Mouse (Mus musculus): ENCODE data around the gene Trit1. TPM values are rescaled to one million over a fixed set of nuclear protein-coding genes. Genes with fewer than 3 reads are reported as not detected.
"Not testable (repeated sequence)": the region's sequence is repeated elsewhere in the genome, so short reads cannot be mapped to it uniquely, and the experiment has no call there.

Trit1 gene
- polyA plus RNA-seq, 1 experiment from 2014 or later = 8.9 TPM

DNA sequence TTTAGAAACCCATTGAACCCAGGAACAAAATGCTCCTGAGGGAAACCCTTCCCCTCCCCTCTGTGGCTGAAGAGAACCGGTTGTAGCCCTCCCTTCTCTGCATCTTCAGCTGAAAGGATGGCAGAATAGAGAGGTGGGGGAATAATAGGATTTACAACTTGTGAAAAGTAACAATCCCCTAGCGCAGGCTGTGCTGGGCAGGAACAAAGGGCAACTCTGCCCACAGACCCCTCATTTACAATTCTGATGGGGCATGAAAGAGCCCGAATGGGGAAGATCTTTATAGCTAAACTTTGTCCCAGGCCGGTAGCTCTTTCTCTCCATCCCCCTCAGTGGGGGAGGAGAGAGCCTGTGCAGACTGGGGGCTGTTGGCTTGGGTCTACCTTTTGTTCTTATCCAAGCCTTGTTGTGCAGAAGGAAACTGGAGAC is 17.1 kb upstream of the Trit1 start:
- WGBS (ENCODE audit: insufficient replicate concordance) = 22% methylated on average over 4 of the region's 4 CpGs
- H3K9me3 ChIP-seq (replicated peaks) = no peaks in the 10 kb centered on the region
- no peak overlapping the region for H3K9ac ChIP-seq
- ATAC-seq = no peak
- no peak overlapping the region for H3K4me2 ChIP-seq
- H3K36me3 ChIP-seq = no peaks in the 10 kb centered on the region
- H3K4me1 ChIP-seq = peaks cover 19% of the 10 kb centered on the region
- no peak overlapping the region for H3K27ac ChIP-seq
- peaks cover 77% of the 10 kb centered on the region for H3K27me3 ChIP-seq (replicated peaks)
- H3K4me3 ChIP-seq = no peak overlapping the region

GRCm38 (mm10) chr4:123000130-123000529 is 16.3 kb upstream of the Trit1 start:
- Histone ChIP-seq H3K4me1 (peaks cover 26% of the 10 kb centered on the region), H3K9me3 (replicated peaks) (no peaks in the 10 kb centered on the region)

DNA sequence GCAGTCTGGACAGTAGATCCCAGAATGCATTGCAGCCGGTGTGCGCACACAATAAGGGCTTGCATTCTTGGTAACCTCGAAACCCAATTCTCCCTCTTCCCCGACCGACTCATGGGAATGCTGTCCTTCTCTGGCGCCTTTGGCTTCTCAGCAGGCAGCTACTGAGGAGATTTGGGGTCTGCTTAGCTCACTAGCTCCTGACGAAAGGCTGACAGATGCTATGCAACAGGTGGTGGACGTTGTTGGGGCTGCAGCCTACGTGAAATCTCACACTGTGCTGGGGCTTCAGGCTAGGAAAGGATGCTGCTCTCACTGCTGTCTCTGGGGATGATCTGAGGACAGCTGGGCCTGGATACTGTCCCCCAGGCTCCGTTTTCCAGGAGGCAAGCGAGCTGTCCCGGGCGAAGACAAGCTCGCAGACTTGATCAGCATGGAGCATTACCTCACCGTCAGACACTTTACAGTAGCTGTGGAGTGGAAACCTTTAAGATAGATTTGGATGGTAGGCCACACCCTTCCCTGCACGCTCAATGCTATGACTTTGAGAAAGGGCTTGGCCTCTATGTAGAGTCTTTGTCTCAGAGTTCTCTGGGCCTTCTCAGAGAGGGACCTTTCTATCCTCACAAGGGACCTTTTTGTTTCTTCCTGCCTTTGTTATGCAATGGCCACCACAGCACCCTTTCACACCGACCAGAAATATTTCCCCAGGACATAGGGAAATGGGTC is 15.6 kb upstream of the Trit1 start:
- Histone ChIP-seq H3K4me3 (no peak overlapping the region), H3K27me3 (replicated peaks) (peaks cover 62% of the 10 kb centered on the region), H3K36me3 (no peaks in the 10 kb centered on the region), H3K4me2 (no peak overlapping the region), H3K9ac (no peak overlapping the region), H3K9me3 (replicated peaks) (no peaks in the 10 kb centered on the region), H3K27ac (no peak overlapping the region), H3K4me1 (peaks cover 25% of the 10 kb centered on the region)
- WGBS (ENCODE audit: insufficient replicate concordance) = 57% methylated on average over 17 of the region's 17 CpGs
- ATAC-seq = no peak

More at GRCm38 (mm10) chr4:123000130-123000529, 16.3 kb upstream of the Trit1 start:
- H3K4me3 ChIP-seq = no peak overlapping the region
- no peak overlapping the region for H3K4me2 ChIP-seq
- ATAC-seq = no peak
- 66% methylated on average over 14 of the region's 14 CpGs for WGBS (ENCODE audit: insufficient replicate concordance)
- no peak overlapping the region for H3K27ac ChIP-seq
- peaks cover 68% of the 10 kb centered on the region for H3K27me3 ChIP-seq (replicated peaks)
- H3K9ac ChIP-seq = no peak overlapping the region
- no peaks in the 10 kb centered on the region for H3K36me3 ChIP-seq

GRCm38 (mm10) chr4:123005054-123005966 is 11.1 kb upstream of the Trit1 start:
- Histone ChIP-seq H3K4me3 (no peak overlapping the region), H3K9me3 (replicated peaks) (no peaks in the 10 kb centered on the region), H3K9ac (no peak overlapping the region), H3K4me2 (no peak overlapping the region), H3K27ac (no peak overlapping the region), H3K36me3 (no peaks in the 10 kb centered on the region), H3K27me3 (replicated peaks) (peaks cover 21% of the 10 kb centered on the region), H3K4me1 (peaks cover 11% of the 10 kb centered on the region)
- ATAC-seq = no peak
- 35% methylated on average over 15 of the region's 15 CpGs for WGBS (ENCODE audit: insufficient replicate concordance)

- 77% methylated on average over 4 of the region's 4 CpGs for WGBS (ENCODE audit: insufficient replicate concordance)
- H3K27me3 ChIP-seq (replicated peaks); H3K9ac ChIP-seq; H3K4me3 ChIP-seq; H3K4me2 ChIP-seq; H3K9me3 ChIP-seq (replicated peaks); ATAC-seq; H3K27ac ChIP-seq; H3K36me3 ChIP-seq: not testable (repeated sequence)
- H3K4me1 ChIP-seq = peaks cover 12% of the 10 kb centered on the region
Observed at GRCm38 (mm10) chr4:123012501-123012900, 3.9 kb upstream of the Trit1 start.

GRCm38 (mm10) chr4:123013346-123013945 is 3.0 kb upstream of the Trit1 start:
- no peak for ATAC-seq
- Histone ChIP-seq H3K9me3 (replicated peaks) (no peaks in the 10 kb centered on the region), H3K36me3 (0 out of 2 replicates have a peak, but pooled peaks cover 4% of the 10 kb centered on the region), H3K27ac (no peak overlapping the region), H3K4me1 (peaks cover 22% of the 10 kb centered on the region), H3K9ac (no peak overlapping the region), H3K4me3 (no peak overlapping the region), H3K27me3 (replicated peaks) (peaks cover 5% of the 10 kb centered on the region; the same call in 1 of the 2 replicates), H3K4me2 (no peak overlapping the region)
- WGBS (ENCODE audit: insufficient replicate concordance) = 64% methylated on average over 5 of the region's 5 CpGs

GRCm38 (mm10) chr4:123013949-123014406 is 2.4 kb upstream of the Trit1 start:
- ATAC-seq = no peak
- 39% methylated on average over 3 of the region's 3 CpGs for WGBS (ENCODE audit: insufficient replicate concordance)

DNA sequence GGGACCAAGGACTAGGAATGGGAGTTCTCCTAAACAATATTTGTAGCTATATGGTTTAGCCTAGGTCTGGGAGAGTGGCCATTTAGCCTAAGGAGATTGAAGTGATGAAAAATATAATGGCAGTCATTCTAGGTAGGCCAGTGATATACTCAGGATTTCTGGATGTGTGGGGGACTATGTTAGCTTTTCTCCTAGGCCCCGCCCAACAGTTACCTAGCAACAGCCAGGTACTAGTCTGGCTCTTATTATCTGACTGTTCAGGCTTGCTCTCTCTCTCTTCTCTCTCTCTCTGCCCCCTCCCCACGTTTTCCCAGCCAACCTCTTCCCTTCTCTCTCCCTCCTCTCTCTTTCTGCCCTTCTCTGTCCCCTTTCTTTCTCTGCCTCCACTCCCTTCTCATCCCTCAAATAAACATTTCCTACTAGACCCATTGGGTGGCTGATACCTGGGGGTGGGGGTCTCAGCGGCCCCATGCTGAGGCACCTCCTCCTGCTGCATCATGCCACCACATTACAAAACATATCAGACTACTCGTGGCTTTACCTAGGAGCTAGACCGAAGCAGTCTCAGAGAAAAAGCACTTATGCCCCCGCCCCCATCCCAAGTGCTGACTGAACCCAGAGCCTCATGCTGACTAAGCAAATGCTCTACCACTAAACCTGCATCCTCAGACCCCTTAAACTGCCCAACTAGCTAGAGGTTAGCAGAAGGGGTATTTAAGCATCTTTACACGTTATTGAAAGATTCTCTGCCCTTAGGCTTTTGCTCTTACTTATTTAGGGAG is 1.7 kb upstream of the Trit1 start:
- no peak for ATAC-seq
- 31% methylated on average over 7 of the region's 7 CpGs for WGBS (ENCODE audit: insufficient replicate concordance)

More at GRCm38 (mm10) chr4:123013949-123014406, 2.4 kb upstream of the Trit1 start:
- no peak overlapping the region for H3K27ac ChIP-seq
- H3K4me3 ChIP-seq = no peak overlapping the region
- H3K4me1 ChIP-seq = peaks cover 27% of the 10 kb centered on the region
- no peak overlapping the region for H3K9ac ChIP-seq
- no peaks in the 10 kb centered on the region for H3K9me3 ChIP-seq (replicated peaks)
- H3K4me2 ChIP-seq = no peak overlapping the region
- 0 out of 2 replicates have a peak, but pooled peaks cover 4% of the 10 kb centered on the region for H3K36me3 ChIP-seq
- H3K27me3 ChIP-seq (replicated peaks) = peaks cover 5% of the 10 kb centered on the region; the same call in 1 of the 2 replicates

GRCm38 (mm10) chr4:123021591-123021990 is 5.2 kb downstream of the Trit1 start:
- H3K9ac ChIP-seq = no peak overlapping the region
- WGBS (ENCODE audit: insufficient replicate concordance) = 86% methylated on average over 3 of the region's 3 CpGs
- H3K36me3 ChIP-seq = peaks cover 47% of the 10 kb centered on the region
- ATAC-seq = no peak
- no peak overlapping the region for H3K27ac ChIP-seq
- H3K27me3 ChIP-seq (replicated peaks) = no peaks in the 10 kb centered on the region
- H3K4me1 ChIP-seq = peaks cover 36% of the 10 kb centered on the region
- H3K4me3 ChIP-seq = no peak overlapping the region
- no peaks in the 10 kb centered on the region for H3K9me3 ChIP-seq (replicated peaks)
- H3K4me2 ChIP-seq = no peak overlapping the region

More for the DNA sequence above, 1.7 kb upstream of the Trit1 start:
- peaks cover 5% of the 10 kb centered on the region; the same call in 1 of the 2 replicates for H3K27me3 ChIP-seq (replicated peaks)
- H3K9me3 ChIP-seq (replicated peaks) = no peaks in the 10 kb centered on the region
- H3K4me2 ChIP-seq = no peak overlapping the region
- H3K4me3 ChIP-seq = no peak overlapping the region
- H3K27ac ChIP-seq = no peak overlapping the region
- no peak overlapping the region for H3K9ac ChIP-seq
- peaks cover 5% of the 10 kb centered on the region for H3K36me3 ChIP-seq
- peaks cover 30% of the 10 kb centered on the region for H3K4me1 ChIP-seq

- Histone ChIP-seq H3K36me3 (peaks cover 54% of the 10 kb centered on the region), H3K4me1 (peaks cover 26% of the 10 kb centered on the region), H3K9ac (no peak overlapping the region), H3K27ac (no peak overlapping the region), H3K9me3 (replicated peaks) (no peaks in the 10 kb centered on the region), H3K27me3 (replicated peaks) (no peaks in the 10 kb centered on the region), H3K4me2 (no peak overlapping the region), H3K4me3 (no peak overlapping the region)
- WGBS (ENCODE audit: insufficient replicate concordance) = 80% methylated on average over 1 of the region's 1 CpGs
- ATAC-seq = no peak
Observed at GRCm38 (mm10) chr4:123022896-123023295, 6.5 kb downstream of the Trit1 start.

- no peaks in the 10 kb centered on the region for H3K27me3 ChIP-seq (replicated peaks)
- H3K9ac ChIP-seq = no peak overlapping the region
- no peak overlapping the region for H3K4me3 ChIP-seq
- H3K4me2 ChIP-seq = no peak overlapping the region
- peaks cover 62% of the 10 kb centered on the region for H3K36me3 ChIP-seq
- 49% methylated on average over 2 of the region's 2 CpGs for WGBS (ENCODE audit: insufficient replicate concordance)
- peaks cover 12% of the 10 kb centered on the region for H3K4me1 ChIP-seq
- H3K27ac ChIP-seq = no peak overlapping the region
- no peaks in the 10 kb centered on the region for H3K9me3 ChIP-seq (replicated peaks)
- ATAC-seq = no peak
Observed at GRCm38 (mm10) chr4:123025418-123025817, 9.0 kb downstream of the Trit1 start.
